ENCODE assay signal across 8 mouse cellular contexts in the genomic region with DNA sequence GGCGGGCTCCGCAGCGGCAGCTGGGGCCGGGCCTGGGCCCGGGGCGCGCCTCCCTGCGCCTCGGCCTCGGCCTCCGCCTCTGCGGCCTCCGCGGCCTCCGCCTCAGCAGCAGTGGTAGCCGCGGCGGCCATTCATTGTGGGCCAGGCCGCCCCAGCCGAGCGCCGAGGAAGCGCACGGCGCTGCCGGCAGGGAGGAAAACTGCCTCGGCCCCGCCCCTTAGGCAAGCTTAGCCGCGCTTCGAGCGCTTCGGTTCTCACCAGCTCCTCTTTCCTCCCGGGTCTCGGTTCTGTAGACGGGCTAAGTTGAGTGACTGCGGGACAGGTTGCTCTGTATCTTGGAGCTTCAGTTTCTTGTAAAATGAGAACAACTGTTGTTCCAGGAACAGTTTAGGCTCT. TPM values are rescaled to one million over a fixed set of nuclear protein-coding genes. Genes with fewer than 3 reads are reported as not detected.
DNase-seq lines count a peak whose midpoint lies in the region; ATAC-seq lines count a peak whose summit lies in the region.

A gene (minus strand): TSS at position 158 of the 396 bp plus-strand sequence.

- peak within 1 kb of the TSS; percentile 99 for H3K4me3 ChIP-seq in brown adipose tissue, adult 24 weeks (ENCODE audit: insufficient read depth, low read depth, low read length)
- H3K4me3 ChIP-seq in forebrain, embryonic 11.5 days (ENCODE audit: low read depth, low read length), result peak within 1 kb of the TSS; percentile 100
- H3K4me3 ChIP-seq in heart, embryonic 16.5 days (ENCODE audit: low read length), result peak within 1 kb of the TSS; percentile 95
- peak within 1 kb of the TSS; percentile 97 for H3K4me3 ChIP-seq in liver, embryonic 16.5 days (ENCODE audit: low read depth, low read length)
- H3K4me3 ChIP-seq in neural tube, embryonic 12.5 days, result peak within 1 kb of the TSS; percentile 100

- ATAC-seq in forebrain, embryonic 11.5 days (replicated peaks; ENCODE audit: low FRiP score), result peak; percentile 78
- ATAC-seq in heart, embryonic 16.5 days (replicated peaks; ENCODE audit: extremely low read depth, insufficient read depth, low FRiP score), result peak; percentile 77
- ATAC-seq in liver, embryonic 16.5 days (ENCODE audit: low read depth), result peak; percentile 85
- peak; percentile 82 for ATAC-seq in neural tube, embryonic 12.5 days (ENCODE audit: low FRiP score, low read depth)

- WGBS in forebrain, embryonic 11.5 days, result under 1% methylated on average over 32 of the region's 37 CpGs
- under 1% methylated on average over 37 of the region's 37 CpGs for WGBS in heart, embryonic 16.5 days
- 0% methylated on average over 35 of the region's 37 CpGs for WGBS in liver, embryonic 16.5 days (ENCODE audit: insufficient replicate concordance)
- under 1% methylated on average over 35 of the region's 37 CpGs for WGBS in neural tube, embryonic 12.5 days

- no peaks in the 10 kb centered on the region for H3K27me3 ChIP-seq in forebrain, embryonic 11.5 days (ENCODE audit: control insufficient read depth, insufficient read depth, low read length)
- H3K27me3 ChIP-seq in heart, embryonic 16.5 days (ENCODE audit: control insufficient read depth, insufficient read depth, low read length), result no peaks in the 10 kb centered on the region
- H3K27me3 ChIP-seq in liver, embryonic 16.5 days (ENCODE audit: control insufficient read depth, insufficient read depth, low read depth, low read length), result no peaks in the 10 kb centered on the region
- no peaks in the 10 kb centered on the region for H3K27me3 ChIP-seq in neural tube, embryonic 12.5 days (replicated peaks)

- DNase-seq in CD8-positive naive resting alpha-beta T cell, adult 2 months (ENCODE audit: low read depth in 2 of 2, low spot score in 2 of 2), result peak; percentile 75 to 77
- DNase-seq in forebrain, embryonic 11.5 days (ENCODE audit: low spot score), result peak; percentile 94
- peak; percentile 92 to 96 for DNase-seq in kidney, postnatal 36 days
- peak; percentile 95 for DNase-seq in testis, postnatal 10 days (ENCODE audit: low spot score)

- H3K4me2 ChIP-seq in forebrain, embryonic 11.5 days (ENCODE audit: low read depth, low read length, severe bottlenecking), result peak within 1 kb of the TSS; percentile 64
- peak within 1 kb of the TSS; percentile 87 for H3K4me2 ChIP-seq in heart, embryonic 16.5 days (ENCODE audit: low read depth, low read length)
- peak within 1 kb of the TSS; percentile 88 for H3K4me2 ChIP-seq in liver, embryonic 16.5 days (ENCODE audit: low read depth, low read length)
- peak within 1 kb of the TSS; percentile 89 for H3K4me2 ChIP-seq in neural tube, embryonic 12.5 days (replicated peaks)

- H3K4me1 ChIP-seq in brown adipose tissue, adult 24 weeks (ENCODE audit: control insufficient read depth, insufficient read depth, insufficient read length, low read length), result peaks cover 15% of the 10 kb centered on the region
- peaks cover 14% of the 10 kb centered on the region for H3K4me1 ChIP-seq in forebrain, embryonic 11.5 days (replicated peaks; ENCODE audit: control insufficient read depth, insufficient read depth, low read length)
- H3K4me1 ChIP-seq in heart, embryonic 16.5 days (ENCODE audit: control insufficient read depth, insufficient read depth, low read length), result peaks cover 31% of the 10 kb centered on the region
- peaks cover 46% of the 10 kb centered on the region for H3K4me1 ChIP-seq in liver, embryonic 16.5 days (ENCODE audit: control insufficient read depth, low read depth, low read length)
- H3K4me1 ChIP-seq in neural tube, embryonic 12.5 days, result peaks cover 46% of the 10 kb centered on the region

- peak within 1 kb of the TSS; percentile 99 for H3K9ac ChIP-seq in forebrain, embryonic 11.5 days (ENCODE audit: low read length)
- H3K9ac ChIP-seq in heart, embryonic 16.5 days (ENCODE audit: low read length), result peak within 1 kb of the TSS; percentile 99
- peak within 1 kb of the TSS; percentile 99 for H3K9ac ChIP-seq in liver, embryonic 16.5 days (ENCODE audit: low read depth, low read length)
- H3K9ac ChIP-seq in neural tube, embryonic 12.5 days, result peak within 1 kb of the TSS; percentile 99

- H3K27ac ChIP-seq in brown adipose tissue, adult 24 weeks (replicated peaks; ENCODE audit: low read depth, low read length), result peak within 1 kb of the TSS; percentile 79
- peak within 1 kb of the TSS; percentile 94 for H3K27ac ChIP-seq in forebrain, embryonic 11.5 days (ENCODE audit: low read depth, low read length)
- peak within 1 kb of the TSS; percentile 89 for H3K27ac ChIP-seq in heart, embryonic 16.5 days (ENCODE audit: low read length)
- peak within 1 kb of the TSS; percentile 92 for H3K27ac ChIP-seq in liver, embryonic 16.5 days (ENCODE audit: low read length)
- peak within 1 kb of the TSS; percentile 90 for H3K27ac ChIP-seq in neural tube, embryonic 12.5 days

- H3K36me3 ChIP-seq in forebrain, embryonic 11.5 days (ENCODE audit: control insufficient read depth, insufficient read depth, low read length), result no peaks in the 10 kb centered on the region; the same call in 1 of the 2 replicates
- H3K36me3 ChIP-seq in heart, embryonic 16.5 days (ENCODE audit: control insufficient read depth, insufficient read depth), result peaks cover 8% of the 10 kb centered on the region
- 0 out of 2 replicates have a peak, but pooled peaks cover 2% of the 10 kb centered on the region for H3K36me3 ChIP-seq in liver, embryonic 16.5 days (ENCODE audit: control insufficient read depth, insufficient read depth)
- peaks cover 18% of the 10 kb centered on the region for H3K36me3 ChIP-seq in neural tube, embryonic 12.5 days

- H3K9me3 ChIP-seq in forebrain, embryonic 11.5 days (ENCODE audit: control insufficient read depth, low read length), result no peaks in the 10 kb centered on the region
- H3K9me3 ChIP-seq in heart, embryonic 16.5 days (replicated peaks; ENCODE audit: control insufficient read depth, low read length), result no peaks in the 10 kb centered on the region
- H3K9me3 ChIP-seq in liver, embryonic 16.5 days (replicated peaks; ENCODE audit: control insufficient read depth, low read length), result no peaks in the 10 kb centered on the region
- no peaks in the 10 kb centered on the region for H3K9me3 ChIP-seq in neural tube, embryonic 12.5 days

RNA-seq across cellular contexts. Expression of the gene that starts here (rescaled TPM):
- polyA plus RNA-seq in brown adipose tissue, adult 24 weeks (2012; ENCODE audit: insufficient read depth, insufficient read length, missing spikeins), result 19.0 and 22.9 TPM in 2 replicates
- polyA plus RNA-seq in forebrain, embryonic 11.5 days (2014; fragmentation: Nextera tagmentation; extraction: Ambion mirVana), result 34.6 and 37.7 TPM in 2 replicates
- 11.7 and 14.4 TPM in 2 replicates for polyA plus RNA-seq in heart, embryonic 16.5 days (2015; fragmentation: Nextera tagmentation; extraction: Ambion mirVana)
- 5.4 and 6.3 TPM in 2 replicates for polyA plus RNA-seq in liver, embryonic 16.5 days (2015; fragmentation: Nextera tagmentation; extraction: Ambion mirVana)
- 17.2 and 19.2 TPM in 2 replicates for polyA plus RNA-seq in neural tube, embryonic 12.5 days (2016; fragmentation: Nextera tagmentation; extraction: Ambion mirVana)

Comparison
In these comparisons a context has a peak if more than half of its experiments do, and no peak if none do; other contexts are left out.
1. Peak in every context shown above with its lines: DNase-seq, ATAC-seq, H3K4me3 ChIP-seq and H3K27ac ChIP-seq.